Mouse (Mus musculus): ENCODE results near the gene Wnk1.
A peak's percentile ranks its signal among the peaks of the same experiment; 100 is the strongest.

Wnk1 gene

GRCm38 (mm10) chr6:120040557-120040857 is 2.0 kb upstream of the Wnk1 start:
- no peak for DNase-seq (ENCODE audit: low read depth, low spot score)

- DNase-seq (ENCODE audit: low read depth, low spot score), result peak; percentile 96
Observed at GRCm38 (mm10) chr6:120039668-120040556, 1.4 kb upstream of the Wnk1 start.

- DNase-seq (ENCODE audit: low read depth, low spot score), result peak; percentile 55
Observed at GRCm38 (mm10) chr6:120039256-120039563, 738 bp upstream of the Wnk1 start.

- peak; percentile 81 for DNase-seq (ENCODE audit: low read depth, low spot score)
Observed at GRCm38 (mm10) chr6:120037636-120038365, 671 bp downstream of the Wnk1 start.

GRCm38 (mm10) chr6:120037004-120037635 is 1.4 kb downstream of the Wnk1 start:
- peak; percentile 87 for DNase-seq (ENCODE audit: low read depth, low spot score)

GRCm38 (mm10) chr6:120024577-120024976 is 13.9 kb downstream of the Wnk1 start:
- DNase-seq (ENCODE audit: low read depth, low spot score), result no peak

GRCm38 (mm10) chr6:120023746-120024145 is 14.7 kb downstream of the Wnk1 start:
- no peak for DNase-seq (ENCODE audit: low read depth, low spot score)

GRCm38 (mm10) chr6:120022042-120022441 is 16.4 kb downstream of the Wnk1 start:
- DNase-seq (ENCODE audit: low read depth, low spot score), result no peak

GRCm38 (mm10) chr6:120019697-120020096 is 18.8 kb downstream of the Wnk1 start:
- no peak for DNase-seq (ENCODE audit: low read depth, low spot score)

- DNase-seq (ENCODE audit: low read depth, low spot score), result no peak
Observed at GRCm38 (mm10) chr6:120013125-120013524, 25.3 kb downstream of the Wnk1 start.

- DNase-seq (ENCODE audit: low read depth, low spot score), result no peak
Observed at GRCm38 (mm10) chr6:120011440-120011839, 27.0 kb downstream of the Wnk1 start.

GRCm38 (mm10) chr6:120011001-120011400 is 27.5 kb downstream of the Wnk1 start:
- DNase-seq (ENCODE audit: low read depth, low spot score), result no peak

GRCm38 (mm10) chr6:120010535-120010934 is 27.9 kb downstream of the Wnk1 start:
- no peak for DNase-seq (ENCODE audit: low read depth, low spot score)

- DNase-seq (ENCODE audit: low read depth, low spot score), result peak; percentile 55
Observed at GRCm38 (mm10) chr6:120001718-120002117, 36.8 kb downstream of the Wnk1 start.

- DNase-seq (ENCODE audit: low read depth, low spot score), result no peak
Observed at GRCm38 (mm10) chr6:119996480-119996879, 42.0 kb downstream of the Wnk1 start.

GRCm38 (mm10) chr6:119924235-119925005 is 114.1 kb downstream of the Wnk1 start:
- DNase-seq (ENCODE audit: low read depth, low spot score), result peak; percentile 43

GRCm38 (mm10) chr6:119922544-119922943 is 115.9 kb downstream of the Wnk1 start:
- DNase-seq (ENCODE audit: low read depth, low spot score), result no peak

GRCm38 (mm10) chr6:119922136-119922535 is 116.3 kb downstream of the Wnk1 start:
- DNase-seq (ENCODE audit: low read depth, low spot score), result no peak

GRCm38 (mm10) chr6:119918561-119919181 is 119.8 kb downstream of the Wnk1 start:
- DNase-seq (ENCODE audit: low read depth, low spot score), result peak; percentile 50

- DNase-seq (ENCODE audit: low read depth, low spot score), result no peak
Observed at GRCm38 (mm10) chr6:119915710-119916109, 122.8 kb downstream of the Wnk1 start.

GRCm38 (mm10) chr6:119912046-119912445 is 126.4 kb downstream of the Wnk1 start:
- peak; percentile 63 for DNase-seq (ENCODE audit: low read depth, low spot score)

Measured in ZHBTc4 (cell line).